Mouse (Mus musculus) spleen, adult 2 months (tissue): ENCODE measurements at regions not wholly inside any gene's neighbourhood (a gene's known extent, or its start where the extent isn't known, plus 50 kb on each side); places are given as distances from the start of the nearest gene placed in this dataset.

Experiments
- CTCF ChIP-seq: fragments of 200-500 bp; IDR thresholded peaks from 2 replicates; pipeline ENCODE4 v1.5.1; 2011; ENCODE audit warnings: mild to moderate bottlenecking, inconsistent platforms; ENCODE audit not compliant: insufficient read depth, insufficient read length, insufficient replicate concordance; ENCODE audit errors: extremely low read depth
- POLR2A ChIP-seq: fragments of 200-500 bp; IDR thresholded peaks from 2 replicates; pipeline ENCODE4 v1.6.1; 2011; ENCODE audit warnings: low read depth, low read length, inconsistent platforms

GRCm38 (mm10) chr12:115257802-115258201 is 789.7 kb upstream of the Zfp386 start:
- TF ChIP-seq POLR2A, result no peak; the same call in 1 of the 2 replicates
- no peak for TF ChIP-seq CTCF
